Mouse (Mus musculus) CH12.LX (cell line): ENCODE results near the gene Fggy. TPM values are rescaled to one million over a fixed set of nuclear protein-coding genes. Genes with fewer than 3 reads are reported as not detected.

Experiments
- DNase-seq: peaks from one replicate; pipeline ENCODE4 v3.0.0-alpha.2; 2013; ENCODE audit errors: extremely low read depth
- H3K27ac ChIP-seq: 2 replicates; pipeline ENCODE4 v1.5.1; 2012; ENCODE audit warnings: low read depth, mild to moderate bottlenecking, control low read depth, moderate library complexity; ENCODE audit not compliant: insufficient read depth
- H3K27me3 ChIP-seq: replicated peaks from 2 replicates; pipeline ENCODE3; 2012; ENCODE audit warnings: inconsistent platforms
- H3K36me3 ChIP-seq, 2 experiments: replicated peaks in 1 of 2; 2 replicates each; pipeline versions ENCODE3 to v1.6.1; 2012; ENCODE audit warnings: inconsistent platforms in 1 of 2, low read length in 1 of 2, mild to moderate bottlenecking in 1 of 2, mixed read lengths in 1 of 2, moderate library complexity in 1 of 2; ENCODE audit not compliant: control insufficient read depth in 1 of 2, insufficient read depth in 1 of 2
- H3K4me1 ChIP-seq, 2 experiments: 2 replicates each; pipeline ENCODE4 v1.6.1; 2012; ENCODE audit warnings: inconsistent platforms in 1 of 2, moderate library complexity in 1 of 2; ENCODE audit not compliant: insufficient read depth in 2 of 2, control insufficient read depth in 1 of 2
- H3K4me2 ChIP-seq: 2 replicates; pipeline ENCODE4 v1.6.1; 2012; ENCODE audit warnings: low read depth, mild to moderate bottlenecking, control low read depth; ENCODE audit not compliant: poor library complexity, insufficient read depth, severe bottlenecking
- H3K4me3 ChIP-seq, 3 experiments: fragments of 150-350 bp in 1 of 3; sonication (generic) in 1 of 3; replicated peaks in 1 of 3; 2 replicates each; pipeline versions ENCODE3 to v1.5.1; 2011 to 2012; ENCODE audit warnings: low read depth in 2 of 3, low read length in 2 of 3, mild to moderate bottlenecking in 2 of 3, moderate library complexity in 2 of 3, control low read depth in 1 of 3, improper control_type of control experiment in 1 of 3, inconsistent platforms in 1 of 3, mixed read lengths in 1 of 3; ENCODE audit not compliant: poor library complexity in 1 of 3
- H3K79me2 ChIP-seq: replicated peaks from 2 replicates; pipeline ENCODE4 v1.6.1; 2012; ENCODE audit warnings: mild to moderate bottlenecking, moderate library complexity; ENCODE audit not compliant: control insufficient read depth, poor library complexity, insufficient read depth, severe bottlenecking; ENCODE audit errors: extremely low read depth
- H3K9ac ChIP-seq: 2 replicates; pipeline ENCODE4 v1.6.1; 2012; ENCODE audit warnings: low read depth, mild to moderate bottlenecking, control low read depth, moderate library complexity; ENCODE audit not compliant: insufficient read depth
- H3K9me3 ChIP-seq: replicated peaks from 2 replicates; pipeline ENCODE3; 2012; ENCODE audit warnings: low read length, inconsistent platforms, mixed read lengths
- BHLHE40 ChIP-seq: IDR thresholded peaks from 2 replicates; pipeline ENCODE4 v1.6.1; 2011; ENCODE audit warnings: mild to moderate bottlenecking, low read depth, low read length, improper control_type of control experiment
- CHD2 ChIP-seq: IDR thresholded peaks from 2 replicates; pipeline ENCODE4 v1.6.1; 2011; ENCODE audit warnings: low read length, improper control_type of control experiment
- E2F4 ChIP-seq: IDR thresholded peaks from 2 replicates; pipeline ENCODE4 v1.6.1; 2011; ENCODE audit warnings: low read depth, low read length, improper control_type of control experiment; ENCODE audit not compliant: insufficient replicate concordance
- ELF1 ChIP-seq: IDR thresholded peaks from 2 replicates; pipeline ENCODE4 v1.6.1; 2014; ENCODE audit warnings: low read depth, mild to moderate bottlenecking, inconsistent platforms, low read length, improper control_type of control experiment
- EP300 ChIP-seq: IDR thresholded peaks from 2 replicates; pipeline ENCODE4 v1.6.1; 2011; ENCODE audit warnings: low read length, improper control_type of control experiment
- ETS1 ChIP-seq: conservative IDR thresholded peaks from 2 replicates; pipeline ENCODE4 v1.6.1; 2012; ENCODE audit warnings: low read depth, mild to moderate bottlenecking, inconsistent platforms, low read length, improper control_type of control experiment, moderate library complexity
- GABPA ChIP-seq: IDR thresholded peaks from 2 replicates; pipeline ENCODE4 v1.6.1; 2012; ENCODE audit warnings: low read depth, low read length, improper control_type of control experiment, inconsistent platforms; ENCODE audit not compliant: insufficient replicate concordance
- HCFC1 ChIP-seq: IDR thresholded peaks from 2 replicates; pipeline ENCODE4 v1.6.1; 2012; ENCODE audit warnings: low read depth, mild to moderate bottlenecking, inconsistent platforms, low read length, improper control_type of control experiment
- JUN ChIP-seq: IDR thresholded peaks from 2 replicates; pipeline ENCODE4 v1.6.1; 2011; ENCODE audit warnings: low read depth, mild to moderate bottlenecking, low read length, improper control_type of control experiment, moderate library complexity; ENCODE audit not compliant: insufficient read depth
- KAT2A ChIP-seq: IDR thresholded peaks from 2 replicates; pipeline ENCODE4 v1.6.1; 2012; ENCODE audit warnings: low read length, improper control_type of control experiment, inconsistent platforms; ENCODE audit not compliant: insufficient replicate concordance
- MYC ChIP-seq: IDR thresholded peaks from 2 replicates; pipeline ENCODE4 v1.6.1; 2011; ENCODE audit warnings: low read depth, mild to moderate bottlenecking, improper control_type of control experiment, low read length
- NRF1 ChIP-seq: IDR thresholded peaks from 2 replicates; pipeline ENCODE4 v1.6.1; 2014; ENCODE audit warnings: low read depth, mild to moderate bottlenecking, inconsistent platforms, low read length, improper control_type of control experiment, moderate library complexity
- POLR2A ChIP-seq: IDR thresholded peaks from 2 replicates; pipeline ENCODE4 v1.6.1; 2011; ENCODE audit warnings: low read depth, mild to moderate bottlenecking, improper control_type of control experiment, low read length
- POLR2AphosphoS2 ChIP-seq: IDR thresholded peaks from 2 replicates; pipeline ENCODE4 v1.6.1; 2011; ENCODE audit warnings: low read depth, low read length, improper control_type of control experiment
- RCOR1 ChIP-seq: conservative IDR thresholded peaks from 2 replicates; pipeline ENCODE4 v1.6.1; 2012; ENCODE audit warnings: low read depth, mild to moderate bottlenecking, inconsistent platforms, low read length, improper control_type of control experiment
- SIN3A ChIP-seq: IDR thresholded peaks from 2 replicates; pipeline ENCODE4 v1.6.1; 2012; ENCODE audit warnings: low read length, improper control_type of control experiment, inconsistent platforms
- SMC3 ChIP-seq: IDR thresholded peaks from 2 replicates; pipeline ENCODE4 v1.6.1; 2011; ENCODE audit warnings: low read depth, low read length, improper control_type of control experiment
- TBP ChIP-seq: conservative IDR thresholded peaks from 2 replicates; pipeline ENCODE4 v1.6.1; 2011; ENCODE audit warnings: low read depth, low read length, improper control_type of control experiment
- TCF12 ChIP-seq: IDR thresholded peaks from 2 replicates; pipeline ENCODE4 v1.6.1; 2014; ENCODE audit warnings: low read depth, mild to moderate bottlenecking, inconsistent platforms, low read length, improper control_type of control experiment
- UBTF ChIP-seq: IDR thresholded peaks from 2 replicates; pipeline ENCODE4 v1.6.1; 2012; ENCODE audit warnings: low read depth, mild to moderate bottlenecking, inconsistent platforms, low read length, improper control_type of control experiment, moderate library complexity
- USF1 ChIP-seq: IDR thresholded peaks from 2 replicates; pipeline ENCODE4 v1.6.1; 2014; ENCODE audit warnings: low read depth, mild to moderate bottlenecking, inconsistent platforms, low read length, improper control_type of control experiment
- USF2 ChIP-seq: conservative IDR thresholded peaks from 2 replicates; pipeline ENCODE4 v1.6.1; 2011; ENCODE audit warnings: low read depth, low read length, improper control_type of control experiment
- ZMIZ1 ChIP-seq: IDR thresholded peaks from 2 replicates; pipeline ENCODE4 v1.6.1; 2012; ENCODE audit warnings: low read depth, mild to moderate bottlenecking, inconsistent platforms, low read length, improper control_type of control experiment
- dilution Hi-C: fragments of 300-500 bp; cut with MboI; formaldehyde crosslinking; loops from 2 replicates; pipeline ENCODE4 v1.14.3; 2020; ENCODE audit warnings: low sequenced_read_pairs; ENCODE audit not compliant: extremely low pct_unique_long_range_greater_than_20kb, extremely low pct_ligation_motif_present
- in situ Hi-C: fragments of 300-500 bp; cut with MboI; formaldehyde crosslinking; loops from 3 replicates; pipeline ENCODE4 v1.14.3; 2019; ENCODE audit warnings: low sequenced_read_pairs, low pct_ligation_motif_present, low pct_unique_long_range_greater_than_20kb, mixed read lengths
- polyA plus RNA-seq: library from polyadenylated mRNA; unstranded; fragments of >175 nt; gene quantifications from 2 replicates; pipeline ENCODE4 v1.2.1, GENCODE M21; 2012; ENCODE audit warnings: low read depth; ENCODE audit not compliant: insufficient read length
- total RNA-seq, 2 experiments: library from RNA; depleted of rRNA; stranded (reverse); fragments of 300-350 nt in 1 of 2; fragments of >200 nt in 1 of 2; gene quantifications; 2 replicates each; pipeline ENCODE4 v1.2.3; 2012 to 2014

The Fggy gene
- total and polyA plus RNA-seq, 3 experiments = 6.2 to 7.5 (median 6.9) TPM

- H3K27ac ChIP-seq = no peak overlapping the region
- dilution Hi-C loops = no loop called here
- in situ Hi-C loops = no loop called here
These were observed 324.5 kb downstream of the Fggy start for GRCm38 (mm10) chr4:95881751-95882350.

GRCm38 (mm10) chr4:95884184-95885145 is 327.2 kb downstream of the Fggy start:
- Histone ChIP-seq H3K79me2 (no peaks in the 10 kb centered on the region), H3K27me3 (no peaks in the 10 kb centered on the region), H3K9me3 (no peaks in the 10 kb centered on the region), H3K4me3 (no peak overlapping the region), H3K36me3 (no peaks in the 10 kb centered on the region), H3K27ac (no peak overlapping the region), H3K4me1 (no peaks in the 10 kb centered on the region; a peak in 2 of 4 replicates), H3K9ac (no peak overlapping the region), H3K4me2 (no peak overlapping the region)
- dilution Hi-C loops (no loop called here), in situ Hi-C loops (no loop called here)
- no peak for DNase-seq
- TF ChIP-seq TCF12 (no peak), POLR2AphosphoS2 (no peak), TBP (no peak), SMC3 (no peak), BHLHE40 (no peak), ETS1 (no peak), MYC (no peak), E2F4 (no peak), ZMIZ1 (no peak), ELF1 (no peak), JUN (no peak), USF2 (no peak), EP300 (no peak)

More at GRCm38 (mm10) chr4:95881751-95882350, 324.5 kb downstream of the Fggy start:
- TF ChIP-seq SIN3A = no peak
- no peak for TF ChIP-seq HCFC1
- TF ChIP-seq UBTF = no peak
- TF ChIP-seq NRF1 = no peak
- TF ChIP-seq RCOR1 = no peak
- no peak for TF ChIP-seq GABPA
- no peak for TF ChIP-seq CHD2
- no peak for TF ChIP-seq POLR2A
- no peak for TF ChIP-seq TCF12
- TF ChIP-seq USF1 = no peak
- TF ChIP-seq BHLHE40 = no peak
- TF ChIP-seq SMC3 = no peak
- no peak for TF ChIP-seq KAT2A
- TF ChIP-seq, all 38 proteins: peak for 0
- Histone ChIP-seq H3K9ac (no peak overlapping the region), H3K4me1 (no peaks in the 10 kb centered on the region; a peak in 2 of 4 replicates), H3K79me2 (no peaks in the 10 kb centered on the region), H3K4me3 (no peak overlapping the region), H3K9me3 (no peaks in the 10 kb centered on the region), H3K27me3 (no peaks in the 10 kb centered on the region), H3K4me2 (no peak overlapping the region), H3K36me3 (no peaks in the 10 kb centered on the region)
- DNase-seq = no peak
